In the genomic region with DNA sequence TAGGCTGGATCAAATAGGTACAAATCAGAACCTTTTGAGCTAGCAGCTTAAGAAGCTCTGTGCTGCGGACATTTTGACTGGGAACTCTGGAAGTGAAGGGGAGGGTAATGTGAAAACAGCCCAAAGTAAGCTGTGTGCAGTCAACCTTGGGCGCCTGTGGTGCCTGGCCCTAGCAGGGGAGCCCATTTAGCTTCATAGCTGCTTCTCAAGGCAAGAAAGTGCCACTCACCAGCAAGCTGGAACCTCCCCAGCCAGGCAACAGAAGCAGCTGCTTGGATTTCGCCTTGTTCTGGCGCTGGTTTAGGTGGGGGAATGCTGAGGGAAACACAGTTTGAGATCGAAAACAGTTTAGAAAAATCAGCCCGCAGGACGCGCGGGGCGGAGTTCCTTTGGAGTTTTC, we compare ENCODE assay signal across 8 mouse cellular contexts. TPM values are rescaled to one million over a fixed set of nuclear protein-coding genes. Genes with fewer than 3 reads are reported as not detected.
A peak's percentile ranks its signal among the peaks of the same experiment; 100 is the strongest.
DNase-seq lines count a peak whose midpoint lies in the region; ATAC-seq and TF ChIP-seq lines count a peak whose summit lies in the region.
"Had no signal": no experiment of that assay in that cellular context is flagged by ENCODE, and none has a peak within 500 bp of the region (broad histone marks: within the 10 kb centered on the region; RNA-seq: fewer than 3 reads in every experiment).

No protein-coding gene starts in this region.

- H3K9ac ChIP-seq in lung, embryonic 16.5 days (ENCODE audit: low read length): 0 out of 2 replicates have a peak overlapping the region, but pooled peaks have one; percentile 20
- no peak overlapping the region for H3K9ac ChIP-seq in embryonic facial prominence, embryonic 15.5 days
- no peak overlapping the region for H3K9ac ChIP-seq in intestine, postnatal 0 days (ENCODE audit: low read depth, low read length)
- H3K9ac ChIP-seq in neural tube, embryonic 15.5 days (replicated peaks): no peak overlapping the region

- H3K36me3 ChIP-seq in lung, embryonic 16.5 days (ENCODE audit: control insufficient read depth, insufficient read depth, low read length): no peaks in the 10 kb centered on the region
- no peaks in the 10 kb centered on the region for H3K36me3 ChIP-seq in embryonic facial prominence, embryonic 15.5 days
- no peaks in the 10 kb centered on the region for H3K36me3 ChIP-seq in intestine, postnatal 0 days (ENCODE audit: control insufficient read depth, insufficient read depth)
- no peaks in the 10 kb centered on the region for H3K36me3 ChIP-seq in neural tube, embryonic 15.5 days

- peak overlapping the region; percentile 50 for H3K4me2 ChIP-seq in lung, embryonic 16.5 days (ENCODE audit: low read depth, low read length)
- peak overlapping the region; percentile 44 for H3K4me2 ChIP-seq in embryonic facial prominence, embryonic 15.5 days (replicated peaks)
- peak overlapping the region; percentile 35 for H3K4me2 ChIP-seq in intestine, postnatal 0 days (replicated peaks; ENCODE audit: low read depth)
- H3K4me2 ChIP-seq in neural tube, embryonic 15.5 days: peak overlapping the region; percentile 54

- peak overlapping the region; percentile 41 for H3K4me3 ChIP-seq in lung, embryonic 16.5 days (ENCODE audit: low read length)
- H3K4me3 ChIP-seq in embryonic facial prominence, embryonic 15.5 days (replicated peaks): peak overlapping the region; percentile 34
- H3K4me3 ChIP-seq in intestine, postnatal 0 days (ENCODE audit: low read depth, low read length): peak overlapping the region; percentile 16; the same call in 1 of the 2 replicates
- peak overlapping the region; percentile 27 for H3K4me3 ChIP-seq in neural tube, embryonic 15.5 days (replicated peaks)

- H3K9me3 ChIP-seq in lung, embryonic 16.5 days (ENCODE audit: control insufficient read depth, low read length): no peaks in the 10 kb centered on the region
- H3K9me3 ChIP-seq in embryonic facial prominence, embryonic 15.5 days (replicated peaks): no peaks in the 10 kb centered on the region
- no peaks in the 10 kb centered on the region for H3K9me3 ChIP-seq in intestine, postnatal 0 days (ENCODE audit: control insufficient read depth)
- no peaks in the 10 kb centered on the region for H3K9me3 ChIP-seq in neural tube, embryonic 15.5 days (replicated peaks)

- ATAC-seq in lung, embryonic 16.5 days (ENCODE audit: low read depth): no peak
- ATAC-seq in embryonic facial prominence, embryonic 15.5 days (ENCODE audit: insufficient number of reproducible peaks, low FRiP score, low TSS enrichment, low read depth): no peak
- ATAC-seq in intestine, postnatal 0 days: no peak
- ATAC-seq in neural tube, embryonic 15.5 days (ENCODE audit: low FRiP score): peak; percentile 61; the same call in 1 of the 2 replicates

- no peak overlapping the region for H3K27ac ChIP-seq in lung, embryonic 16.5 days (ENCODE audit: low read length)
- H3K27ac ChIP-seq in embryonic facial prominence, embryonic 15.5 days (replicated peaks): no peak overlapping the region
- H3K27ac ChIP-seq in intestine, postnatal 0 days (ENCODE audit: low read depth, low read length): no peak overlapping the region
- H3K27ac ChIP-seq in neural tube, embryonic 15.5 days (replicated peaks): no peak overlapping the region

- no peak for DNase-seq in lung, postnatal 25 days (ENCODE audit: low spot score)
- no peak for DNase-seq in urinary bladder, postnatal 25 days (ENCODE audit: low spot score)
- no peak for DNase-seq in adrenal gland, postnatal 4 days (ENCODE audit: low spot score in 2 of 2)

- no peak for TF ChIP-seq CTCF in intestine, postnatal 0 days (IDR thresholded peaks at IDR 0.05; ENCODE audit: low read depth)

- peaks cover 11% of the 10 kb centered on the region for H3K27me3 ChIP-seq in lung, embryonic 16.5 days (ENCODE audit: control insufficient read depth, insufficient read depth, low read depth, low read length)
- H3K27me3 ChIP-seq in embryonic facial prominence, embryonic 15.5 days: peaks cover 32% of the 10 kb centered on the region
- 0 out of 2 replicates have a peak, but pooled peaks cover 3% of the 10 kb centered on the region for H3K27me3 ChIP-seq in intestine, postnatal 0 days (replicated peaks; ENCODE audit: control insufficient read depth, insufficient read depth, low read length)
- H3K27me3 ChIP-seq in neural tube, embryonic 15.5 days (replicated peaks): peaks cover 30% of the 10 kb centered on the region

- H3K4me1 ChIP-seq in lung, embryonic 16.5 days (replicated peaks; ENCODE audit: control insufficient read depth, insufficient read depth, low read length): no peaks in the 10 kb centered on the region
- H3K4me1 ChIP-seq in embryonic facial prominence, embryonic 15.5 days: no peaks in the 10 kb centered on the region
- H3K4me1 ChIP-seq in intestine, postnatal 0 days (replicated peaks; ENCODE audit: control insufficient read depth, insufficient read depth, low read length): no peaks in the 10 kb centered on the region
- H3K4me1 ChIP-seq in neural tube, embryonic 15.5 days: no peaks in the 10 kb centered on the region

- WGBS in lung, embryonic 16.5 days: 14% methylated on average over 10 of the region's 10 CpGs
- WGBS in embryonic facial prominence, embryonic 15.5 days: 19% methylated on average over 10 of the region's 10 CpGs
- 19% methylated on average over 10 of the region's 10 CpGs for WGBS in intestine, postnatal 0 days
- WGBS in neural tube, embryonic 15.5 days: 15% methylated on average over 10 of the region's 10 CpGs

RNA-seq across cellular contexts. Expression of a gene that starts 11.4 kb away (rescaled TPM):
- polyA plus RNA-seq in lung, embryonic 16.5 days (2015; fragmentation: Nextera tagmentation; extraction: Ambion mirVana): 0.06 TPM in 1 of 2 replicates, not detected in the other
- 1.1 and 2.2 TPM in 2 replicates for polyA plus RNA-seq in embryonic facial prominence, embryonic 15.5 days (2015; fragmentation: Nextera tagmentation; extraction: Ambion mirVana)
- not detected in 2 replicates for polyA plus RNA-seq in intestine, postnatal 0 days (2015; fragmentation: Nextera tagmentation; extraction: Ambion mirVana)
- polyA plus RNA-seq in neural tube, embryonic 15.5 days (2015; fragmentation: Nextera tagmentation; extraction: Ambion mirVana): 0.04 TPM in 1 of 2 replicates, not detected in the other
- not detected for total RNA-seq in adrenal gland, postnatal 4 days (2021)
- total RNA-seq: left cerebral cortex, postnatal 10 days had no signal
